Mouse (Mus musculus): ENCODE results near the gene Eif5b. TPM values are rescaled to one million over a fixed set of nuclear protein-coding genes. Genes with fewer than 3 reads are reported as not detected.
"Not testable (repeated sequence)": the region's sequence is repeated elsewhere in the genome, so short reads cannot be mapped to it uniquely, and the experiment has no call there.

The Eif5b gene
- 12.7 and 14.2 TPM in 2 replicates for polyA plus RNA-seq (2015; fragmentation: Nextera tagmentation; extraction: Ambion mirVana)

GRCm38 (mm10) chr1:37997867-37998266 is at the start of gene Eif5b, which contains the start of gene Txndc9:
Gene Eif5b, plus strand, starts transcription at chr1:37998010.
Gene Txndc9, minus strand, starts transcription at chr1:37997893.
- peak within 1 kb of the TSS; percentile 89 for H3K4me2 ChIP-seq
- ATAC-seq (ENCODE audit: insufficient read depth) = peak; percentile 86
- WGBS (ENCODE audit: insufficient replicate concordance) = 0% methylated on average over 50 of the region's 50 CpGs
- peak within 1 kb of the TSS; percentile 98 for H3K4me3 ChIP-seq (replicated peaks)
- H3K27ac ChIP-seq (replicated peaks) = peak within 1 kb of the TSS; percentile 93
- peaks cover 36% of the 10 kb centered on the region for H3K36me3 ChIP-seq (replicated peaks)
- H3K4me1 ChIP-seq (replicated peaks) = peaks cover 36% of the 10 kb centered on the region
- H3K27me3 ChIP-seq = no peaks in the 10 kb centered on the region
- H3K9ac ChIP-seq = peak within 1 kb of the TSS; percentile 94
- H3K9me3 ChIP-seq (replicated peaks) = no peaks in the 10 kb centered on the region

GRCm38 (mm10) chr1:37948906-37949305 is 48.9 kb upstream of the Eif5b start:
- Histone ChIP-seq H3K4me1 (replicated peaks) (no peaks in the 10 kb centered on the region), H3K27ac (replicated peaks) (no peak overlapping the region), H3K9me3 (replicated peaks) (no peaks in the 10 kb centered on the region), H3K9ac (no peak overlapping the region), H3K27me3 (no peaks in the 10 kb centered on the region), H3K36me3 (replicated peaks) (no peaks in the 10 kb centered on the region), H3K4me3 (replicated peaks) (no peak overlapping the region), H3K4me2 (no peak overlapping the region)
- WGBS (ENCODE audit: insufficient replicate concordance) = 50% methylated on average over 2 of the region's 2 CpGs
- ATAC-seq (ENCODE audit: insufficient read depth) = no peak

GRCm38 (mm10) chr1:37954786-37955185 is 43.0 kb upstream of the Eif5b start:
- Histone ChIP-seq H3K9ac (no peak overlapping the region), H3K4me3 (replicated peaks) (no peak overlapping the region), H3K36me3 (replicated peaks) (no peaks in the 10 kb centered on the region), H3K4me2 (no peak overlapping the region), H3K9me3 (replicated peaks) (no peaks in the 10 kb centered on the region), H3K4me1 (replicated peaks) (no peaks in the 10 kb centered on the region), H3K27me3 (no peaks in the 10 kb centered on the region), H3K27ac (replicated peaks) (no peak overlapping the region)
- 61% methylated on average over 7 of the region's 7 CpGs for WGBS (ENCODE audit: insufficient replicate concordance)
- no peak for ATAC-seq (ENCODE audit: insufficient read depth)

- Histone ChIP-seq H3K4me3 (replicated peaks) (no peak overlapping the region), H3K36me3 (replicated peaks) (no peaks in the 10 kb centered on the region), H3K4me2 (no peak overlapping the region), H3K27me3 (no peaks in the 10 kb centered on the region), H3K9ac (no peak overlapping the region), H3K9me3 (replicated peaks) (no peaks in the 10 kb centered on the region), H3K4me1 (replicated peaks) (no peaks in the 10 kb centered on the region), H3K27ac (replicated peaks) (no peak overlapping the region)
- ATAC-seq (ENCODE audit: insufficient read depth) = no peak
- 74% methylated on average over 2 of the region's 2 CpGs for WGBS (ENCODE audit: insufficient replicate concordance)
Measured at GRCm38 (mm10) chr1:37955251-37955650, 42.6 kb upstream of the Eif5b start.

GRCm38 (mm10) chr1:37956690-37957431 is 40.9 kb upstream of the Eif5b start:
- no peak overlapping the region for H3K9ac ChIP-seq
- WGBS (ENCODE audit: insufficient replicate concordance) = 15% methylated on average over 3 of the region's 3 CpGs
- H3K27ac ChIP-seq (replicated peaks) = no peak overlapping the region
- no peaks in the 10 kb centered on the region for H3K36me3 ChIP-seq (replicated peaks)
- no peak overlapping the region for H3K4me3 ChIP-seq (replicated peaks)
- no peaks in the 10 kb centered on the region for H3K4me1 ChIP-seq (replicated peaks)
- H3K4me2 ChIP-seq = no peak overlapping the region
- ATAC-seq (ENCODE audit: insufficient read depth) = no peak
- H3K9me3 ChIP-seq (replicated peaks) = no peaks in the 10 kb centered on the region
- H3K27me3 ChIP-seq = no peaks in the 10 kb centered on the region

- Histone ChIP-seq H3K4me2 (no peak within 1 kb of the TSS), H3K27me3 (no peaks in the 10 kb centered on the region), H3K4me3 (replicated peaks) (no peak within 1 kb of the TSS), H3K9ac (no peak within 1 kb of the TSS), H3K36me3 (replicated peaks) (no peaks in the 10 kb centered on the region), H3K9me3 (replicated peaks) (no peaks in the 10 kb centered on the region), H3K27ac (replicated peaks) (no peak within 1 kb of the TSS), H3K4me1 (replicated peaks) (no peaks in the 10 kb centered on the region)
- no peak for ATAC-seq (ENCODE audit: insufficient read depth)
- 61% methylated on average over 5 of the region's 5 CpGs for WGBS (ENCODE audit: insufficient replicate concordance)
Measured at GRCm38 (mm10) chr1:37957659-37958058, 40.2 kb upstream of the Eif5b start, which contains the start of gene Lyg1. Gene Lyg1, minus strand, starts transcription at chr1:37957759.

GRCm38 (mm10) chr1:37958516-37958915 is 39.3 kb upstream of the Eif5b start:
- Histone ChIP-seq H3K9me3 (replicated peaks) (no peaks in the 10 kb centered on the region), H3K4me2 (no peak overlapping the region), H3K36me3 (replicated peaks) (no peaks in the 10 kb centered on the region), H3K27ac (replicated peaks) (no peak overlapping the region), H3K4me1 (replicated peaks) (no peaks in the 10 kb centered on the region), H3K27me3 (no peaks in the 10 kb centered on the region), H3K4me3 (replicated peaks) (no peak overlapping the region), H3K9ac (no peak overlapping the region)
- WGBS (ENCODE audit: insufficient replicate concordance) = 47% methylated on average over 2 of the region's 2 CpGs
- ATAC-seq (ENCODE audit: insufficient read depth) = no peak

- no peak overlapping the region for H3K4me2 ChIP-seq
- no peaks in the 10 kb centered on the region for H3K4me1 ChIP-seq (replicated peaks)
- H3K36me3 ChIP-seq (replicated peaks) = no peaks in the 10 kb centered on the region
- H3K9ac ChIP-seq = no peak overlapping the region
- H3K27ac ChIP-seq (replicated peaks) = no peak overlapping the region
- no peak overlapping the region for H3K4me3 ChIP-seq (replicated peaks)
- H3K9me3 ChIP-seq (replicated peaks) = no peaks in the 10 kb centered on the region
- WGBS (ENCODE audit: insufficient replicate concordance) = 63% methylated on average over 5 of the region's 5 CpGs
- no peak for ATAC-seq (ENCODE audit: insufficient read depth)
- H3K27me3 ChIP-seq = no peaks in the 10 kb centered on the region
Measured at GRCm38 (mm10) chr1:37959486-37959885, 38.3 kb upstream of the Eif5b start.

GRCm38 (mm10) chr1:37965571-37965970 is 32.2 kb upstream of the Eif5b start:
- H3K9me3 ChIP-seq (replicated peaks) = no peaks in the 10 kb centered on the region
- no peak overlapping the region for H3K27ac ChIP-seq (replicated peaks)
- H3K9ac ChIP-seq = no peak overlapping the region
- no peaks in the 10 kb centered on the region for H3K4me1 ChIP-seq (replicated peaks)
- H3K36me3 ChIP-seq (replicated peaks) = no peaks in the 10 kb centered on the region
- no peak overlapping the region for H3K4me3 ChIP-seq (replicated peaks)
- H3K4me2 ChIP-seq = no peak overlapping the region
- H3K27me3 ChIP-seq = no peaks in the 10 kb centered on the region; the same call in 1 of the 2 replicates
- 61% methylated on average over 10 of the region's 10 CpGs for WGBS (ENCODE audit: insufficient replicate concordance)
- no peak for ATAC-seq (ENCODE audit: insufficient read depth)

GRCm38 (mm10) chr1:37968746-37969145 is 29.1 kb upstream of the Eif5b start:
- ATAC-seq (ENCODE audit: insufficient read depth) = no peak
- H3K4me1 ChIP-seq (replicated peaks) = no peaks in the 10 kb centered on the region
- H3K27me3 ChIP-seq = no peaks in the 10 kb centered on the region; the same call in 1 of the 2 replicates
- H3K4me2 ChIP-seq = no peak overlapping the region
- H3K9ac ChIP-seq = no peak overlapping the region
- H3K9me3 ChIP-seq (replicated peaks) = no peaks in the 10 kb centered on the region
- 70% methylated on average over 6 of the region's 6 CpGs for WGBS (ENCODE audit: insufficient replicate concordance)
- no peak overlapping the region for H3K4me3 ChIP-seq (replicated peaks)
- H3K27ac ChIP-seq (replicated peaks) = no peak overlapping the region
- no peaks in the 10 kb centered on the region for H3K36me3 ChIP-seq (replicated peaks)

GRCm38 (mm10) chr1:37971520-37971919 is 26.3 kb upstream of the Eif5b start:
- Histone ChIP-seq H3K27ac (replicated peaks) (no peak overlapping the region), H3K36me3 (replicated peaks) (no peaks in the 10 kb centered on the region), H3K4me3 (replicated peaks) (no peak overlapping the region), H3K4me1 (replicated peaks) (no peaks in the 10 kb centered on the region), H3K4me2 (no peak overlapping the region), H3K9me3 (replicated peaks) (no peaks in the 10 kb centered on the region), H3K9ac (no peak overlapping the region), H3K27me3 (no peaks in the 10 kb centered on the region)
- ATAC-seq (ENCODE audit: insufficient read depth) = no peak
- 37% methylated on average over 4 of the region's 4 CpGs for WGBS (ENCODE audit: insufficient replicate concordance)

GRCm38 (mm10) chr1:37976666-37977065 is 21.1 kb upstream of the Eif5b start:
- not testable (repeated sequence) for H3K4me3 ChIP-seq (replicated peaks); H3K9me3 ChIP-seq (replicated peaks); H3K27ac ChIP-seq (replicated peaks); H3K36me3 ChIP-seq (replicated peaks); H3K27me3 ChIP-seq; H3K4me2 ChIP-seq; H3K4me1 ChIP-seq (replicated peaks); ATAC-seq (ENCODE audit: insufficient read depth); H3K9ac ChIP-seq
- WGBS (ENCODE audit: insufficient replicate concordance) = 66% methylated on average over 9 of the region's 9 CpGs

Measured in liver, embryonic 15.5 days (tissue).